Mouse (Mus musculus) kidney, adult 11 months (tissue): ENCODE results near the gene Sntg2.
A peak's percentile ranks its signal among the peaks of the same experiment; 100 is the strongest.

Experiments
- DNase-seq: peaks from one replicate; pipeline ENCODE4 v3.0.0; 2022

Sntg2 gene

DNA sequence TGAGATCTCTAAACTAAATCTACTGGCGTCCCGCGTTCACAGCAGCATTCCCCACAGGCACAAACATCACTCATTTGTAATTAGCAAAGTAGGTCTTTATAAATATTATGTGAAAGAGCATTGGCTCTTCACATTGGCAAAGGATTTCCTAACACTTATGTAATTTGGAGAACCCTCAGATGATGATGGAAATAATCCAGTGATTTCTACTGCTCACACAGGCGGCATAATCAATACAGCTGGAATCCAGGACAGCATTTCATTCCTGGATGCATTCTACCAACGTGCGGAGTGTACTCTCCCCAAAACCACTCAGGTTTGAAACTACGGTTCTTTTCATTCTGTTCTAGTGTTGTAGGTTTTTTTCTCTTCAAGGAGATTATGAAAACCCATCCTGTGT lies 172.6 kb downstream of the Sntg2 start:
- no peak for DNase-seq

DNA sequence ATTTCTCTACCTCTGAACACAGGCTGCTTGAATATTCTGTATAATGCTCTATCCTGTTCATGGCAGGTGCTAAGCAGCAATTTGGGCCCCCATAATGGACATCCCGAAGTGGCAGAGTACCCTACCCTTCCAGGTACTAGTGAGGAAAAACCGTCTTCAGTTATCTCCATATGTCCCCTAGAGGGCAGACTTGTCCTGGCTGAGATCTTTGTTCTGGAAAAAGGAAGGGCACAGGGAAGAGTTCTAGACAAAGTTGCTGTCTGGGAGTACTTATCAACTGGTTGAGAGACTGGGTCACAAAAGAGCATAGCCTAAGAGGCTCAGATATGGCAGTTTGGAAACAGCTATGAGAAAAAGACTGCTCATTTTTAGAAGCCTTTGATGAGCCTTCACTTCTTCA lies 173.4 kb downstream of the Sntg2 start:
- DNase-seq: no peak

GRCm38 (mm10) chr12:30198250-30198649 lies 174.9 kb downstream of the Sntg2 start:
- no peak for DNase-seq

- no peak for DNase-seq
These were observed 191.5 kb downstream of the Sntg2 start for GRCm38 (mm10) chr12:30181721-30182120.

- no peak for DNase-seq
These were observed 193.6 kb downstream of the Sntg2 start for GRCm38 (mm10) chr12:30179623-30180022.

GRCm38 (mm10) chr12:30177966-30178365 lies 195.2 kb downstream of the Sntg2 start:
- DNase-seq: no peak

GRCm38 (mm10) chr12:30177529-30177928 lies 195.6 kb downstream of the Sntg2 start:
- DNase-seq: no peak

GRCm38 (mm10) chr12:30168491-30168890 lies 204.7 kb downstream of the Sntg2 start:
- no peak for DNase-seq

- no peak for DNase-seq
These were observed 208.6 kb downstream of the Sntg2 start for GRCm38 (mm10) chr12:30164538-30164937.

GRCm38 (mm10) chr12:30164005-30164404 lies 209.2 kb downstream of the Sntg2 start:
- no peak for DNase-seq

DNA sequence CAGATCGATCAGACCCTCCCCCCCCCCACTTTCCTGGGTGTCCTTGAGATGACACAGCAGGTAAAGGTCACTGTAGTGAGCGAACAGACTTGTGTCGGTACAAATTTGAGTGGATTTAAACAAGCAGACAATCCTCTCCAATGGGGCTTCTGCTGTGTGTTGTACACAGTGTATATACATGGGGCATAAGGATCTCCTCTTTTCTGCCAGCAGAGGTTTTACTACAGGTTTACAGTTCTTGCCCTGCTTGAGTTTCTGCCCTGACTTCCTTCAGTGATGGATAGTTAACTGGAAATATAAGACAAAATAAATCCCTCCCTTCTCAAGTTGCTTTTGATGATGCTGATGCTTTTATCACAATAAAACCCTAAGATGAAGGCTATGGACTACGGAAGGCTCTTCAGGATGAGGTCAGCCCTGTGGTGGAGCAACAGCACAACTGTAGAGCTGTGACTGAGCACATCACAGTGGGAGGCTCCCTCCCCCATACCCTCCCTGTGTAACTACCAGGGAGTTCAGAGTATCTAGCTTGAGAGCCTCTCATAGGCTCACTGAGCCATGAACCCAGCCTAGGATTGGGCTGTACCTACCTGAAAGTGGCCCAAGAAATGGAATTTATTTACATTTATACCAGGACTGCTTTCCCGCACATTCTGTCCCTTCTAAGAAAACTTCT lies 211.3 kb downstream of the Sntg2 start:
- DNase-seq: no peak

DNA sequence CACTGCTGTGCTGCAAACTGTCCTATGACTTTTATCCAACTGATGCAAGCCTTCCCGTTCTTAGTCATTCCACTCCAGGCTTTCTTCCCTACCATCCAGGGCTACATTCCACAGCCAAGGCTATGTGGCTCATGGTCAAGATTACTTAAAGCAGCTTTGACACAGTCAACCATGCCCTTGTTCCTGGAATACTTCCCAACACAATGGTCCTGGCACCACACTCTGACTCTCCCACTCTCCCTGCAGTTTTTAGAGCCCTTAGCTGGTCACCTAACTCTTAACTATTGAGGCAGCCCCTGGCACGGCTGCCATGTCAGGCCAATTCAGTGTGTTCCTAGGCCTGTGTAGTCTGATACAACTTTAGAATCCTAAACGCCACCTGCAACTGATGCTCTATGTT lies 212.7 kb downstream of the Sntg2 start:
- peak; percentile 13 for DNase-seq

DNA sequence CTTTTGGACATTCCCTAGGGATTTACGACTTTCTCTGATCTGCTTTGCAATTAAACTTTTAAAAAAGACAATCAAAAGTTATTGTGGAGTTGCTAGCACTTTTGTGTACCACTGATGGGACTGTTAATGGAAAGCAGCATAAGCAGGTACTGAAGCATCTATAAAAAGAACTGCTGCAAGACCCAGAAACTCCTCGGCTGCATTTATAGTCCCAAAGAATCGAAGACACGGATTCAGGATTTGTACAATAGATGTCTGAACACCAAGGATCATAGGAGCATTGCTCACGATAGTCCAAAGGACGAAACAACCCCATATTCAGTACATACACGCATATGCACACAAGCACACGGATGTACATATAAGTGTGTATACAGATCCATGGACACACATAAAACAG lies 213.4 kb downstream of the Sntg2 start:
- no peak for DNase-seq

DNA sequence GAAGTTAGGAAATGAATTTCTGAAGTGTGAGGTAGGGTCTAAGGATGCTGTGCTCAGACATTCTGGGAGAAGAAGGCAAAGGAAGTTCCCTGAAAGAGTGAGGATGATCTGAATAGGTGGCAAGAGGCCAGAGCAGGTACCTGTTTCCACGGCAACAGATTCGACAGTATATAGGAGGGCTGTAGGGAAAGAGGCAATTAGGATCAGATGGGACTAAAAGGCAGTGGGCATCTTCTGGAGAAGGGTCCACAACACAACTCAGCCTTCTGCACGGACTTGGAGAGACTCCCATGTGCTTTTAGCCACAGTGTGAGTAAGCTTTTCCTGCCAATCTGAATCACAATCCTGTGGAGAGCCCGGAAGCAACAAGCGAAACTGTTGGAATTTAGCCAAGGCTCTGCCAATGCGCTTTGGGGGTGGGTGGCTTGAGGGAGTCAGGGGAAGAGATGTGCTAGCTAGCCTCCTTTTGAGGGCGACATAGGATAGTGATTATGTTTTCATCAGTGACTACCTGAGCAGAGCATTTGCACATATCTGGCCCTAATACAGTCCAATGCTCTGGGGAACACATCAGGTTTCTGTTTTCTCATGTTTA lies 219.0 kb downstream of the Sntg2 start:
- DNase-seq: no peak

- peak; percentile 12 for DNase-seq
These were observed 231.1 kb downstream of the Sntg2 start for GRCm38 (mm10) chr12:30142085-30142484.

GRCm38 (mm10) chr12:30132524-30132923 lies 240.7 kb downstream of the Sntg2 start, which contains the start of gene Tpo:
Gene Tpo, minus strand, starts transcription at chr12:30132624.
- DNase-seq: no peak

DNA sequence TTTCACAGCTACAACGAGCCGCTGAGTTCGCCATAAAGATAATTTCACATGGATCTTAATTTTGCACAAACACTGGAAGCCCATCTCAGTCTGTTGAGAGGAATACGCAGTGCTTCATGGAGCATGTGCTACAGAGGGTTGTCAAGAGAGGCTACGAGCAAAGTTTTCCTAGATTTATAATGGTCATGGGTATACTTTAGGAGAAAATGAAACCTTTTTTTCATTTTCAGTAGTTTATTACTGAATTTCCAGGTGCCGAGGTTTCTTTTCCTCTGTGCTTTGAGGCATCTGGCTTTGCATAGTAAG lies 243.8 kb downstream of the Sntg2 start:
- no peak for DNase-seq

DNA sequence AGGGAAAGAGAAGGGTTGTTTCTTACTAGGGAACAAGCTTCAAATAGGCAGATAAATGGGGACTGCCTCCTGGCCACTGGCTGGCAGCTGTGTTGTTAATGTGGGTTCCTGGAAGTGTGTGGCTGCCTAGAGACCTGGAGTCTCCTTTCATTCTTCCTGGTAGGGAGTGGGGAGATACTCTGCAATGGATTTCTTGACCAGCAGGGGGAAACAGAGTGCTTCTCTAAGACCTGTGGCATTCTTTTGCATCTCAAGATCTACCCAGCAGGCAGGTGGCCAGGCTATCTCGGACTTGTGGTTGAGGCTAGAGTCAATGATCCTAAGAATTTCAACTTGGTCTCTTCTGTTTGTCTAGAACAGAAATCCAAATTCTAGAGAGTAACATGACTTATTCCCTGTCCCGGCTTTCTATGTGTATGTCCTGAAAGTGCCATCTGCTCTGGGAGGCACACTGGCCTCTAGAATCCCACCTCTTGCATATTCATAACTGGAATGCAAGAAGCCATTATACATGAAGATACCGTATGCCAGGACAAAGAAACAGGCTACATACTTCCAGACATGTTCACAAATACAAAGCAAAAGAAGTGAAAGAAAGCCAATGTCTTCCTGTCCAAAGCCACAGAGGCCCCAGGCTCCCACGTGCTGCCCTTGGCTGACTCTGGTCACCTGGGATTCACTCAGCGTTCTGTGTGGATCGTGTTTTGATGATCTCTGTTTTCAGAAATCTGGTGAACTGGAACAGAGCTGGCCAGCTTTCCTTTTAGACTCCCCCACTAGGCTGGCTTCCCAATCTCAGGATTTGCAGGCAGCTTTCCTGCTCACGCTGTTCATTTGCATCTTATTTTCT lies 244.4 kb downstream of the Sntg2 start:
- peak; percentile 54 for DNase-seq
